Mouse (Mus musculus) heart, adult 8-10 months (tissue): ENCODE results near the gene Osbp. TPM values are rescaled to one million over a fixed set of nuclear protein-coding genes. Genes with fewer than 3 reads are reported as not detected.

Source experiments
- DNase-seq: peaks from one replicate; pipeline ENCODE4 v3.0.0; 2022; ENCODE audit warnings: low spot score
- total RNA-seq, 4 experiments: library from RNA; stranded (reverse); gene quantifications; 2 replicates each; pipeline ENCODE4 v1.2.4; 2022

Osbp gene
- total RNA-seq, 4 experiments from 2014 or later = 90.7 to 106 (median 95.9) TPM

- no peak for DNase-seq
Measured at GRCm38 (mm10) chr19:11987841-11988240, 22.1 kb downstream of the Osbp start.

GRCm38 (mm10) chr19:11989334-11989733 lies 23.6 kb downstream of the Osbp start:
- no peak for DNase-seq

- DNase-seq = no peak
Measured at GRCm38 (mm10) chr19:11992034-11992433, 26.3 kb downstream of the Osbp start.

GRCm38 (mm10) chr19:11992441-11993029 lies 26.8 kb downstream of the Osbp start:
- DNase-seq = no peak

GRCm38 (mm10) chr19:11994703-11995431 lies 29.1 kb downstream of the Osbp start:
- DNase-seq = no peak

GRCm38 (mm10) chr19:11995722-11996448 lies 30.1 kb downstream of the Osbp start:
- DNase-seq = no peak

- no peak for DNase-seq
Measured at GRCm38 (mm10) chr19:12001686-12002085, 35.9 kb downstream of the Osbp start.

- DNase-seq = peak; percentile 81
Measured at GRCm38 (mm10) chr19:12002125-12002524, 36.4 kb downstream of the Osbp start.

GRCm38 (mm10) chr19:12002791-12003190 lies 37.0 kb downstream of the Osbp start:
- DNase-seq = no peak

GRCm38 (mm10) chr19:12003568-12003967 lies 37.8 kb downstream of the Osbp start:
- no peak for DNase-seq

- no peak for DNase-seq
Measured at GRCm38 (mm10) chr19:12004216-12005008, 38.7 kb downstream of the Osbp start.

- DNase-seq = peak; percentile 91
Measured at GRCm38 (mm10) chr19:12005376-12006360, 39.9 kb downstream of the Osbp start.

- DNase-seq = no peak
Measured at GRCm38 (mm10) chr19:12006361-12006947, 40.7 kb downstream of the Osbp start.

GRCm38 (mm10) chr19:12007105-12007931 lies 41.6 kb downstream of the Osbp start:
- peak; percentile 46 for DNase-seq

GRCm38 (mm10) chr19:12008410-12009380 lies 43.0 kb downstream of the Osbp start:
- DNase-seq = no peak

- DNase-seq = peak; percentile 91
Measured at GRCm38 (mm10) chr19:12009501-12010280, 44.0 kb downstream of the Osbp start.

- DNase-seq = peak; percentile 59
Measured at GRCm38 (mm10) chr19:12010281-12010771, 44.6 kb downstream of the Osbp start.
